Mouse (Mus musculus) R1 (cell line): ENCODE results near the gene Fubp1.

ENCODE experiments used
- DNase-seq: peaks from one replicate; pipeline ENCODE4 v3.0.0-alpha.2; 2018; ENCODE audit warnings: low read depth, low spot score

The Fubp1 gene

GRCm38 (mm10) chr3:152272974-152273685 is 62.9 kb downstream of the Fubp1 start:
- no peak for DNase-seq

DNA sequence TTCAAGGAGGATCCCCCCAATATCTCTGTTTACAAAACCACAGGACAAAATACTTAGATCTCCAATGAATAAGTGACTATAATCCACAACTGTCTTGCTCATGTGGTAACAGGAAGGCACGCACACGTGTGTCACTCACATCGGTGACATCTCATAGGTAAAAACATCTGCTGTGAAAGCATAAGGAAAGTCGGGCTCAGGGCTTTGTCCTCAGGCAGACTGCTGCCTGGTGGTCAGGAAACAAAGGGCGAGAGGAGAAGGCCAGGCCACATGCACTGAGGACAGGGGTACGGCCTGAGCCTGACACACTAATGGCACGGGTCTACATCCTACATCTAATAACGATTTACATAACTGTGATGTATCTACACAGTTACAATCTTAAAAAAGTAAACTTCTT is 64.8 kb downstream of the Fubp1 start:
- DNase-seq: no peak

DNA sequence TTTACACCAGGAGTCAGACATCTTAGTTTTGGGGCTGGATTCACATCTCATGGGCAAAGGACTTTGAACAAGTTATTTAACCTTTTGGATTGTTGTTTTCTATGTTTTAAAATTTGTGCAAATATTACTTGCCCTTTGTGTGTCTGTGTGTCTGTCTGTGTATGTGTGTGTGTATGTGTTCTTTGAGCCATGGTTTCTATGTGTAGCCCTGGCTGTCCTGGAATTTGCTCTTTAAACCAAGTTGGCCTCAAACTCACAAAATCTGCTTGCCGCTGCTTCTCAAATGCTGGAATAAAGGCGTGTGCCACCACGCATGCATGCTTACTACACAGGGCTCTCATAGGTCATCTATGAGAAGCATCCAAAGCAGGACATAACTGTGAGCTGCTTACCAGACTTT is 66.7 kb downstream of the Fubp1 start:
- DNase-seq: no peak

DNA sequence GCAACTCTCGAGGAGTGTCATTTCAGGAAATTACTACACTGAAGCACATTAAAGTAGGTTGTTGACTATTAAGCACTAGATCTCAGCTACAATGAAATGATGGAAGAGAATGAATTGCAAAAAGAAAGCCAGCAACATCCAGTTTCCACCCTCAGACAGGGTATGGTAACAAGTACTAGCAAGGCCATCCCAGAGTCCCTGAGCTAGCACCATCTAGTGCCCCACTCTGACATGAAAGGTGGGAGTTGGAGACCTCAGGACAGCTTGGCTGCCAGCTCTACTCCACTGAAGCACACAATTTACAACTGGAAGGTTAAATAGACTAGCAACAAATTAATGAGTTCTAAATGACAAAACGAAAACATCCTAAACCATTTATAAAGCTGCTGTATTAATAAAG is 67.7 kb downstream of the Fubp1 start:
- DNase-seq: no peak

DNA sequence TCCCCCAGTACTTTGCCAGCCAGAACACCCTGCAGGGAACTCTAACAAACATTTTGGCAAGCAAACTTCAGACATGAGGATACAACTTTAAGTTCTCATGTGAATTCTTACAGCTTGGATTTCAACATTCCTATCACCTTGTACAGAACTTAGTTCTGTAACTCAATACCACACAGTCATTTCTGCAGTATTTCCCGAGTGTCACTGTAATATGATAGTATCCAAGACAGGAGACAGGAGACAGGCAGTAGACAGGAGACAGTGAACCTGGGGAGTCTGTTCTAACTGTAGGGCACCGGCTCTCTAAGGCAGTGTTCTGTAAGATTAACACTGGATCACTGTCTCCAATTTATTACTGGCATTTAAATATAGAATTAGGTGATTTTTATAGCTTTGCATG is 68.2 kb downstream of the Fubp1 start:
- DNase-seq: no peak

DNA sequence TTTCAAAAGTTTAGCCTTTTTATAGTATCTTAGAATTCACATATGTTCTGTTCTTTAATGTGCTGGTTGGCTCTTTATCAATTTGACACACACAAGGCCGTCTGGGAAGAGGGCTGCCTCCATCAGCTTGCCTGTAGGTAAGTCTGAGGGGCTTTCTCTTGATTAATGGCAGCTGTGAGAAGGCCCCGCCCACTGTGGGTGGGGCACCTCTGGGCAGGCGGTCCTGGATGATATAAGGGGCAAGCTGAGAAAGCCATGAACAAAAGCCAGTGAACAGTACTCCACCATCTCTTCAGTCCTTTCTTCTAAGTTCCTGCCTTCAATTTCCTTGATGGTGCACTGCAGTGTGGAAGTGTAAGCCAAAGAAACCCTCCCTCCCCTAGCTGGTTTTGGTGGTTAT is 71.9 kb downstream of the Fubp1 start:
- DNase-seq: peak; percentile 31

- no peak for DNase-seq
Observed at GRCm38 (mm10) chr3:152284306-152284705, 74.1 kb downstream of the Fubp1 start.

DNA sequence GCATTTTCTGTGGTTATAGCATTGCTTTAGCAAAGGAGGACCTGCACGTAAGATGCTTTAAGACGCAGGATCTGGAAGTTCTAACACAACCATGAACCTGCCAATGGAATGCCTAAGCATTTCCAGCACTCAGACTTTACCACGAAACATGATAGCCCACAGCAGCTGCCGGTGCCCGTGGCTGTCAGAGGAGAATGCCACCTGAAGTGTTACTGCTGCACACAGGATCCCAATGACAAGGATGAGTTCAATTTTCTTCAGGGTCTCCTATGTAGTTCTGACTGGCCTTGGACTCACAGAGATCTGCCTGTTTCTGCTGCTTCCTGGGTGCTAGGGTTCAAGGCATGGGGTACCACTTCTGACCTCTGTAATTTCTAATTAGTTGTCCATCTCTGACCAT is 74.5 kb downstream of the Fubp1 start:
- no peak for DNase-seq
